Mouse (Mus musculus) kidney, embryonic 14.5 days (tissue): Measurements from ENCODE around the gene Gm14214. TPM values are rescaled to one million over a fixed set of nuclear protein-coding genes. Genes with fewer than 3 reads are reported as not detected.

Experiments used
- ATAC-seq: fragments of 200-750 bp; cut with Nextera tagmentation; 2 replicates; pipeline ENCODE4 v1.8.0; 2017; ENCODE audit warnings: moderate number of reproducible peaks, mild to moderate bottlenecking, moderate TSS enrichment, moderate library complexity; ENCODE audit not compliant: low FRiP score, low TSS enrichment
- H3K27ac ChIP-seq: fragments of 300-500 bp; sonication (generic); 2 replicates; pipeline ENCODE4 v1.5.1; 2014; ENCODE audit warnings: low read depth, mild to moderate bottlenecking, low read length, moderate library complexity, mixed read lengths
- H3K27me3 ChIP-seq: fragments of 300-500 bp; sonication (generic); 2 replicates; pipeline ENCODE4 v1.6.1; 2014; ENCODE audit warnings: mild to moderate bottlenecking, low read length; ENCODE audit not compliant: control insufficient read depth, insufficient read depth
- H3K36me3 ChIP-seq: fragments of 300-500 bp; sonication (generic); 2 replicates; pipeline ENCODE4 v1.6.1; 2014; ENCODE audit warnings: low read length, mixed read lengths; ENCODE audit not compliant: control insufficient read depth, insufficient read depth
- H3K4me1 ChIP-seq: fragments of 300-500 bp; sonication (generic); 2 replicates; pipeline ENCODE4 v1.6.1; 2014; ENCODE audit warnings: low read length, mixed read lengths; ENCODE audit not compliant: control insufficient read depth, insufficient read depth
- H3K4me2 ChIP-seq: fragments of 300-500 bp; sonication (generic); replicated peaks from 2 replicates; pipeline ENCODE4 v1.6.1; 2014; ENCODE audit warnings: low read depth, mild to moderate bottlenecking, low read length
- H3K4me3 ChIP-seq: fragments of 300-500 bp; sonication (generic); 2 replicates; pipeline ENCODE4 v1.5.1; 2014; ENCODE audit warnings: mild to moderate bottlenecking, low read length
- H3K9ac ChIP-seq: fragments of 300-500 bp; sonication (generic); 2 replicates; pipeline ENCODE4 v1.6.1; 2014; ENCODE audit warnings: low read depth, mild to moderate bottlenecking, low read length, moderate library complexity
- H3K9me3 ChIP-seq: fragments of 300-500 bp; sonication (generic); 2 replicates; pipeline ENCODE4 v1.6.1; 2016; ENCODE audit warnings: low read length; ENCODE audit not compliant: control insufficient read depth
- WGBS: fragments of 180-500 bp; shearing (Covaris S2); extraction: QIAGEN DNeasy Blood & Tissue Kit; methylation state at CpG from one replicate; pipeline ENCODE4 v1.1.7; 2014; 5-methylcytosine and 5-hydroxymethylcytosine counted together
- polyA plus RNA-seq: library from polyadenylated mRNA; unstranded; fragments of >200 nt; fragmentation: Nextera tagmentation; extraction: Ambion mirVana; gene quantifications from 2 replicates; pipeline ENCODE4 v1.2.1, GENCODE M21; 2014

Gene Gm14214
- polyA plus RNA-seq, 1 experiment from 2014 or later = not detected

GRCm38 (mm10) chr2:154782856-154783650 lies 13.2 kb upstream of the Gm14214 start:
- H3K4me3 ChIP-seq = no peak overlapping the region
- H3K9ac ChIP-seq = no peak overlapping the region
- no peak for ATAC-seq
- 39% methylated on average over 17 of the region's 17 CpGs for WGBS
- H3K36me3 ChIP-seq = no peaks in the 10 kb centered on the region
- H3K4me2 ChIP-seq = no peak overlapping the region
- H3K4me1 ChIP-seq = no peaks in the 10 kb centered on the region
- H3K9me3 ChIP-seq = no peaks in the 10 kb centered on the region
- 0 out of 2 replicates have a peak, but pooled peaks cover 2% of the 10 kb centered on the region for H3K27me3 ChIP-seq
- H3K27ac ChIP-seq = no peak overlapping the region

- WGBS = 65% methylated on average over 4 of the region's 4 CpGs
- Histone ChIP-seq H3K27me3 (0 out of 2 replicates have a peak, but pooled peaks cover 2% of the 10 kb centered on the region), H3K4me3 (no peak overlapping the region), H3K36me3 (no peaks in the 10 kb centered on the region), H3K4me2 (no peak overlapping the region), H3K9ac (no peak overlapping the region), H3K27ac (no peak overlapping the region), H3K4me1 (no peaks in the 10 kb centered on the region), H3K9me3 (no peaks in the 10 kb centered on the region)
- no peak for ATAC-seq
Observed at GRCm38 (mm10) chr2:154782361-154782760, 12.5 kb upstream of the Gm14214 start.

GRCm38 (mm10) chr2:154779648-154780047 lies 9.8 kb upstream of the Gm14214 start:
- 63% methylated on average over 3 of the region's 3 CpGs for WGBS
- Histone ChIP-seq H3K4me3 (no peak overlapping the region), H3K9me3 (no peaks in the 10 kb centered on the region), H3K9ac (no peak overlapping the region), H3K36me3 (no peaks in the 10 kb centered on the region), H3K4me2 (no peak overlapping the region), H3K4me1 (no peaks in the 10 kb centered on the region), H3K27me3 (0 out of 2 replicates have a peak, but pooled peaks cover 2% of the 10 kb centered on the region), H3K27ac (no peak overlapping the region)
- ATAC-seq = no peak

- H3K9me3 ChIP-seq = peaks cover 4% of the 10 kb centered on the region; the same call in 1 of the 2 replicates
- no peak for ATAC-seq
Observed at GRCm38 (mm10) chr2:154776496-154776895, 6.7 kb upstream of the Gm14214 start.

DNA sequence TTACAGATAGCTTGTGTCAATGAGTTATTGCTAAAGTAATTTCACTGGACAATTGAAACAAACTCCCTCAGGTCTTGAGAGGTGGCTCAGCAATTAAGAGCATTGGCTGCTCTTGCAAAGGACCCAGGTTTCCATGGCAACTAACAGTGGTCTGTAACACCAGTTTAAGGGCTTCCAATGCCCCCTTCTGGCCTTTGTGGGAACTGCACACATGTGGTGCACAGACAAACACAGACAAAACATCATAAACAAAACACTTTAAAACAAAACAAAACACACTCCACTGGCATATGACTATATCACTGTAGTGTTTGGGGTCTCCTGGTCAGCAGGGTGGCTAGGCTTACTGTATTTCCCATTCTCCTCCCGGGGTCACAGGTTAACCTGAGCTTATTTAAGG lies 4.2 kb upstream of the Gm14214 start:
- H3K4me2 ChIP-seq = no peak overlapping the region
- H3K4me3 ChIP-seq = no peak overlapping the region
- H3K4me1 ChIP-seq = no peaks in the 10 kb centered on the region
- H3K27ac ChIP-seq = no peak overlapping the region
- H3K36me3 ChIP-seq = no peaks in the 10 kb centered on the region
- no peak for ATAC-seq
- H3K9me3 ChIP-seq = peaks cover 4% of the 10 kb centered on the region; the same call in 1 of the 2 replicates
- no peaks in the 10 kb centered on the region for H3K27me3 ChIP-seq
- WGBS = 86% methylated on average over 1 of the region's 1 CpGs
- H3K9ac ChIP-seq = no peak overlapping the region

More at GRCm38 (mm10) chr2:154776496-154776895, 6.7 kb upstream of the Gm14214 start:
- Histone ChIP-seq H3K9ac (no peak overlapping the region), H3K4me3 (no peak overlapping the region), H3K36me3 (no peaks in the 10 kb centered on the region), H3K4me2 (no peak overlapping the region), H3K4me1 (no peaks in the 10 kb centered on the region), H3K27me3 (0 out of 2 replicates have a peak, but pooled peaks cover 2% of the 10 kb centered on the region), H3K27ac (no peak overlapping the region)
- WGBS = 63% methylated on average over 7 of the region's 7 CpGs

DNA sequence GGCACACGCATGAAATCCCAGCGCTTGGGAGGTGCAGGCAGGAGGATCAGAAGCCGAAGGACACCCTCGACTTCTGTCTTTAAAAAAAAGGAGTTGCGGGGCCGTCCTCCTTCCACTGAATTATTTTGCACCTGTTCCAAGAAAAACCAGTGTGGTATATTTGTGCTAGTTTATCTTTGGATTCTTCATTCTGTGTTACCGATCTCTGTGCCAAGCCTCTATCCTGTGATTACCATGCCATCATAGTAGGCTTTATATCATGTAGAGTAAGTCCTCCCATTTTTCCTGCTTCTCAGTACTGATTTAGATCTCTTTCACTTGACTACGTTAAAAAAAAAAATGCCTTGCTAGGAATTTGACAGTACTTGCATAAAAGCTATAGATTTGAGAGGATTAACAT lies 1.8 kb upstream of the Gm14214 start:
- Histone ChIP-seq H3K4me2 (no peak overlapping the region), H3K27ac (no peak overlapping the region), H3K36me3 (no peaks in the 10 kb centered on the region), H3K4me1 (no peaks in the 10 kb centered on the region), H3K4me3 (no peak overlapping the region), H3K27me3 (no peaks in the 10 kb centered on the region), H3K9ac (no peak overlapping the region), H3K9me3 (peaks cover 4% of the 10 kb centered on the region; the same call in 1 of the 2 replicates)
- WGBS = 76% methylated on average over 8 of the region's 8 CpGs
- ATAC-seq = no peak

DNA sequence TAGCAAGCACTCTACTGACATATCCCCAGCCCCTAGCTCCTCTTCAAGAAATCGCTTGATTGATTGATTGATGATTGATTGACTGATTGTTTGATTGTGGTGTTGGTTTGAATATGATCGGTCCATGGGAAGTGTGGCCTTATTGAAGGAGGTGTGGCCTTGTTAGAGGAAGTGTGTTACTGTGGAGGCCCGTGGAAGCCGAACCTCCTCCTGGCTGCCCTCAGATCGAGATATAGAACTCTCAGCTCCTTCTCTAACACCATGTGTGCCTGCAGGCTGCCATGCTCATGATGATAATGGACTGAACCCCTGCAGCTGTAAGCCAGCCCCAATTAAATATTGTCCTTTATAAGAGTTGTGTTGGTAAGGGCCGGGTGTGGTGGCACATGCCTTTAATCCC lies 2.8 kb downstream of the Gm14214 start:
- Histone ChIP-seq H3K9ac (no peak overlapping the region), H3K36me3 (no peaks in the 10 kb centered on the region), H3K27me3 (no peaks in the 10 kb centered on the region), H3K4me2 (no peak overlapping the region), H3K27ac (no peak overlapping the region), H3K9me3 (no peaks in the 10 kb centered on the region), H3K4me1 (0 out of 2 replicates have a peak, but pooled peaks cover 4% of the 10 kb centered on the region), H3K4me3 (no peak overlapping the region)
- 91% methylated on average over 6 of the region's 6 CpGs for WGBS
- no peak for ATAC-seq

- no peak overlapping the region for H3K4me3 ChIP-seq
- H3K9me3 ChIP-seq = no peaks in the 10 kb centered on the region
- H3K9ac ChIP-seq = no peak overlapping the region
- no peaks in the 10 kb centered on the region for H3K36me3 ChIP-seq
- H3K27ac ChIP-seq = no peak overlapping the region
- ATAC-seq = no peak; the same call in 1 of the 2 replicates
- 62% methylated on average over 8 of the region's 8 CpGs for WGBS
- no peak overlapping the region for H3K4me2 ChIP-seq
- no peaks in the 10 kb centered on the region for H3K27me3 ChIP-seq
- H3K4me1 ChIP-seq = 0 out of 2 replicates have a peak, but pooled peaks cover 4% of the 10 kb centered on the region
Observed at GRCm38 (mm10) chr2:154765554-154766008, 4.2 kb downstream of the Gm14214 start.

GRCm38 (mm10) chr2:154764828-154765497 lies 4.9 kb downstream of the Gm14214 start:
- no peaks in the 10 kb centered on the region for H3K36me3 ChIP-seq
- H3K4me2 ChIP-seq = no peak overlapping the region
- no peak overlapping the region; the same call in 1 of the 2 replicates for H3K27ac ChIP-seq
- no peak for ATAC-seq
- 77% methylated on average over 9 of the region's 9 CpGs for WGBS
- no peaks in the 10 kb centered on the region for H3K27me3 ChIP-seq
- H3K9ac ChIP-seq = no peak overlapping the region
- 0 out of 2 replicates have a peak, but pooled peaks cover 4% of the 10 kb centered on the region for H3K4me1 ChIP-seq
- H3K9me3 ChIP-seq = no peaks in the 10 kb centered on the region
- no peak overlapping the region for H3K4me3 ChIP-seq
